Mouse (Mus musculus) Patski (cell line): ENCODE data around the gene Itpk1. TPM values are rescaled to one million over a fixed set of nuclear protein-coding genes. Genes with fewer than 3 reads are reported as not detected.

Experiments used
- ATAC-seq: fragments of 100-300 bp; one replicate; pipeline ENCODE4 v1.8.0; 2021
- CTCF ChIA-PET: fragments of 350-600 bp; sonication (Branson Sonifier 250); formaldehyde crosslinking; loops from one replicate; lab custom pipeline; 2022; ENCODE audit warnings: inconsistent platforms; lab: Charles Lee
- POLR2A ChIA-PET: fragments of 350-600 bp; sonication (Branson Sonifier 250); formaldehyde crosslinking; loops from one replicate; lab custom pipeline; 2022; ENCODE audit warnings: antibody characterized with exemption, inconsistent platforms; lab: Charles Lee
- DNase-seq: peaks from one replicate; pipeline ENCODE4 v3.0.0-alpha.2; 2011; ENCODE audit warnings: low read depth, low spot score
- H3K27me3 ChIP-seq: fragments of 371-371 bp; one replicate; pipeline ENCODE4 v1.5.1; 2021
- CTCF ChIP-seq: fragments of 100-300 bp; IDR thresholded peaks from one replicate; pipeline ENCODE4 v1.5.1; 2021
- in situ Hi-C: fragments of 300-500 bp; cut with MboI; formaldehyde crosslinking; loops from 3 replicates; pipeline ENCODE4 v1.11.1; 2018; ENCODE audit warnings: low pct_unique_long_range_greater_than_20kb, mixed read lengths
- polyA plus RNA-seq: library from polyadenylated mRNA; unstranded; gene quantifications from one replicate; pipeline ENCODE4 v1.2.3, GENCODE M21; 2021

Gene Itpk1
- polyA plus RNA-seq, 1 experiment from 2014 or later: 22.9 TPM

DNA sequence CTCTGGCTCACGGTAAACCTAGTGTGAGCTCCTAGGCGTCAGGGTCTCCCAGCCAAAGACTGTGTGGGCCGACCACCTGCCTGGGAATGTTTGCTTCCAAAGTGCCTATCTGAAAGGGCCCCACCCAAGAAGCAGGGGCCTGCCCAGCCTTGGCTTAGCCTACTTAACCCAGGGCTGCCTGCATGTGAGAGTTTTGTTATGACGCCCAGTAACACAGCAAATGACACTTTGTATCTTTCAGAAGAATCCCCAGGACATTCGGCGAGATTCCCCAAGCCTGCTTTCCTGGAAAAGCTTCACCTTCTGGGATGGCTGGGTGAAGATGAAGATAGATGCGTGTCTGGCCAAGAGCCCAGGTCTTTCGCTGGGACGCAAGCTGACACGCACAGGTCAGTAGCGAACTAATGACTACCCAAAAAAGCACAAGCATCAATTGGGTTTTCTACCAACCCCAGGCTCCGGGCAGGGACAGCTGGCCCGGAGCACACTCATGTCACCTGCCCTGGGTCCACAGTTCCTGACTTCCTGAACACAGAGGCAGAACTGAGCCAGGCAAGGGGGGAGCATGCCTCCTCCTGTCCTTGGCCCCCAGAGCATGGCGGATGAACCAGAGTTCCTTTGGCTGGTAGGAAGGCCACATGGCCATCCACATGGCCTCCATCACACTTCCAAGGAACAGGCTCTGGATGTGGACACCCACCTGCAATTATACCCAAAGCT is 7.9 kb downstream of the Itpk1 start:
- CTCF ChIA-PET: no interaction called here
- in situ Hi-C loops: no loop called here
- no peak for TF ChIP-seq CTCF
- no peaks in the 10 kb centered on the region for H3K27me3 ChIP-seq
- ATAC-seq (no peak), DNase-seq (no peak)
- POLR2A ChIA-PET: interaction anchor here (0.6 kb wide), 1 partner anchor 73 kb away, joined by 4 read pairs; no protein-coding TSS in a partner anchor

DNA sequence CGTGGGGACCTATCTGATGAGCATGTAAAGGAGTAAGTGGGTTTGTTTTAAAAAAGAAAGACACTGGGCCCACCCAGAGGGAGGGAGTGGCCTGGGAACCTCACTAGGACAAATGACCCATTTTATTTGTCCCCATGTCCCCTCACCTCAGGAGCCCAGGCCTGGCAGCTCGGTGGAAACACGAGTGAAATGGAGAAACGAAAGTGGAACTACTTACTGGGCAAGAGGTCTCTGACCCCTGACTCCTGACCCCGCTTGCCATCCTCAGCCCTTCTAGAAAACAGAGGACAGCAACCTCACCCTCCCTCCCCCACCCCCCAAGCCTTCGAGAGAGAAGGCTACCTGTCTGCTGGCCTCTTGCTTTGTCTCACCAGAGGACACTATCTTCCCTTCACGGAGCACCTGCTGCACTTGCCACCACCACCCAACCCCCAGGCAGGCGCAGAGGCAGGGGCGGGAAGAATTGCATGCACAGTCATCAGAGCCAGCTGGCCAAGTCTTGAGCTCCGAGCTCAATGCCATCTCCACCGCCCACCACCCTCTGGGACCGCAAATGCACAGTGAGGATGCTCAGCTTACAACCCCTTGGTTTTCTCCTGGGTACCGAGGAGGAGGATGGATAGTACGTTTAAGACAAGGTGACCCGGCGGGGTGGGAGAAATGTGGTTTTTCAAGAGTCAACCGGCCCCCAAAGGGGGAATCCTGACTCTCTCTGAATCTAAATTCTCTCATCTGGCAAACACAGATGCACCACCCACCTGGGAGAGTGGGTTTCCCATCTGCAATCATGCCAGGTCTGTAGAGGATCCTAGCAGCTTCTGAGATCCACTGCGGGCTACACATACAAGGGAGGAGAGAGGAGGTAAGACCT is 9.1 kb downstream of the Itpk1 start:
- no peaks in the 10 kb centered on the region for H3K27me3 ChIP-seq
- POLR2A ChIA-PET: interaction anchor here (0.9 kb wide), 1 partner anchor 9 kb away, joined by 3 read pairs; the partner anchor contains the start of gene Itpk1
- no peak for ATAC-seq
- TF ChIP-seq CTCF: no peak
- CTCF ChIA-PET: no interaction called here
- in situ Hi-C loops: no loop called here
- no peak for DNase-seq

DNA sequence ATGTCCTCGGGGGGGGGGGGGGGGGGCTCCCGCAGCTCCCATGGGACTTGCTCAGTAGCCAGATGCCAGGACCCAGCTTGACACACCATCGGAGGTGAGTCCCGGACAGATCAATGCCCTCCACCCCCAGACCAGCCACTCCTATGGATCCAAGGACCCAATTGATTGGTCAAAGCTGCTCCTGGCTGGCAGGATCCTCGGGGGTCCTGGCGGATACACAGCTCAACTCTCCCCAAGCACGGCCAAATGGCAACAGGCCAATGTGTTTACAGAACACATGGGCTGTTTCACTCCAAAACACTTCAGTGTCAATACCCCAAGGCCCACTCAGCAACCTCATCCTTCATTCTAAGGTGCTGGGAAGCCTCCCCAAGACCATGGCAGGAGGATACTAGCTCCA is 13.0 kb downstream of the Itpk1 start:
- POLR2A ChIA-PET: no interaction called here
- no peak for ATAC-seq
- no peaks in the 10 kb centered on the region for H3K27me3 ChIP-seq
- in situ Hi-C loops: no loop called here
- CTCF ChIA-PET: no interaction called here
- no peak for DNase-seq
- no peak for TF ChIP-seq CTCF

DNA sequence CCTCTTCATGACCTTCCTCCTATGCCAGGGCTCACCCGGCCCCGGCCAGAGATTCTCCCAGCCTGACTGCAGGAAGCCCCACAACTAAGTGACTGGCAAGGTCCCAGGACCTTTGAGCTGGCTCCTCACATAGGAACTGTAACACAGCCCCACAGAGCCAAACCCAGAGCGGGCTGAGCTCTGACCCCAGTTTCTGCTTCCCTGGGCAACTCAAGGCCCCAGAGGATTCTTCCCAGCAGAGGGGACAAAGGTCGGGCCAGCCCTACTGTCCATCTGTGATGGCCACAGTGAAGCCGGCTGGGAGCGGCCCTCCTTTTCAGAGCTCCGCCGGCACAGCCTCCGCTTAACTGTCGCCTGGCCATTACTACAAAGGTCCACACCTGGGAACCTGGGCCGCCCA is 13.6 kb downstream of the Itpk1 start:
- no peaks in the 10 kb centered on the region for H3K27me3 ChIP-seq
- in situ Hi-C loops: no loop called here
- no peak for TF ChIP-seq CTCF
- ATAC-seq: no peak
- ChIA-PET CTCF (no interaction called here), POLR2A (no interaction called here)
- no peak for DNase-seq

DNA sequence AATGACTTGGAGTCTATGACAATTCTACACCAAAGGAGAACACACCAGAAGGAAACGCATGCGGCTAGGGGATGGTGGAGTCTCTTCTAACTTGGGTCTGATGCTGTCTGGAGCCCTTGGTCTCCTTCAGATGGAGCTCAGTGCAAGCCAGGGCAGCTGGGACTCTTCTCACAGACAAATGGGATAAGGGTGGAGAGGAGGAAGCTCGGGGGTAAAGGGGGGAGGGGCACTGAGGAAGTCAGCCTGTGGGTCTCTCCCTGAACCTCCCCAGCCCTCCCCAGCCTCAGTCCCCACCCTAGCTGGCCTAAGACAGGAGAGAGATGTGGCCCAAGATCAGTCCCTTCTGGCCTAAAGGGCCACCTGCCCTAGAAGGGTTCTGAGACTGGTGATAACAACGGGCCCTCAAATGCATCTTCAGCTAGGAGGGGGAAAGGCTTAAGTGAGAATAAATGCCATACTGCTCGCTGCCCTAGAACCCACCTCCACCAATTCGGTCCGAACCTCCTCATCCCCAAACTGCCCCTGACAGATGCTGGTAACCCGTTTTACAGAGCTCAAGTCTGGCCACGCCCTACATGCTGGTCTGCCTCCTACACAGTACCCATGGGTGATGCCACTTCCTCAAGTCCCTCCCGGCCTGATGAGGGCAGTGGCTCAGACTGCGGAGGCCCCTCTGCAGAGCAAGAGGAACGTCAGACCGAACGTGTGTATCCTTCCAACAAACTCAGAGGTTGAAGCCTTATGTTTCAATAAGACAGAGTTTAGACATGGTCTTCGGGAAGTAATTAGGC is 14.8 kb downstream of the Itpk1 start:
- POLR2A ChIA-PET: no interaction called here
- in situ Hi-C loops: no loop called here
- CTCF ChIA-PET: no interaction called here
- ATAC-seq (no peak), DNase-seq (no peak)
- H3K27me3 ChIP-seq: no peaks in the 10 kb centered on the region
- no peak for TF ChIP-seq CTCF

DNA sequence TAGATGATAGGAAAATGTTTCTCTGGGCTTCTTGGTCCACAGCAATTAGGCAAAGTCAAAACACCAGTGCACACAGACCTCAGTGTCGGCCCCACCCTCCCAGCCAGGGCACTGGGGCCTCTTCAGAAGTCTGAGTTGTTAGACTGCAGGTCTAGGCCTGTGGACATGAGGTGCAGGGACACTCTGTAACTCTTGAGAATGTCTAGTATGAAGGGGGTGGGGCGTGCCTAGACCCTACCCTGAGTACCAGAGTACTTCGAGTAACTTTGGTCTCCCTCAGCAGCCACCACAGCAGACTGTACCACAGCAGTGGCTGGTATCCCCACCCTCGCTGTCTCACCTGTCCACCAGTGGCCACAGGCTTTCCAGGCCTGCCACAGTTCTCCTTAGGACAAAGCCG is 18.4 kb downstream of the Itpk1 start:
- ATAC-seq: no peak
- CTCF ChIA-PET: no interaction called here
- no peak for DNase-seq
- H3K27me3 ChIP-seq: no peaks in the 10 kb centered on the region
- TF ChIP-seq CTCF: no peak
- in situ Hi-C loops: no loop called here
- POLR2A ChIA-PET: no interaction called here

DNA sequence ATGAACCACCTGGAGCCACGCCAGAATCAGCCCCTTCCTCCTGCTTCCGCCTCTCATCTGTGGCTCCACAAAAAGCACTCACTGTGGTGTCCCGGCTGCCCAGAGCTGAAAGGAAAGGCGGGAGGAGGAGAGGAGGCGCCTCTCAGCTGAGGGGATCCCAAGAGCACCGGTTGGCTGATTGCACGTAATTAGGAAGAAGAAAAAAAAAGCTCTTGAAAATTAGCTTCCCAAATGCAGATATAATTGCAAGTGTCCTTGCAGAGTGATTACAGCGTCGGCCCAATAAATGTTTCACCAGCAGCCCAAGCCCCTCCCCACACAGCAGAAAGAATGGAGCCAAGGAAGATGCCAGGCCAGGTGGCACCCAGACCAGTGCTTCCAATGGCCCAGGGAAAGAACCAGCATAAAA is 19.2 kb downstream of the Itpk1 start:
- H3K27me3 ChIP-seq: no peaks in the 10 kb centered on the region
- ChIA-PET CTCF (no interaction called here), POLR2A (no interaction called here)
- no peak for ATAC-seq
- no peak for DNase-seq
- in situ Hi-C loops: no loop called here
- no peak for TF ChIP-seq CTCF

DNA sequence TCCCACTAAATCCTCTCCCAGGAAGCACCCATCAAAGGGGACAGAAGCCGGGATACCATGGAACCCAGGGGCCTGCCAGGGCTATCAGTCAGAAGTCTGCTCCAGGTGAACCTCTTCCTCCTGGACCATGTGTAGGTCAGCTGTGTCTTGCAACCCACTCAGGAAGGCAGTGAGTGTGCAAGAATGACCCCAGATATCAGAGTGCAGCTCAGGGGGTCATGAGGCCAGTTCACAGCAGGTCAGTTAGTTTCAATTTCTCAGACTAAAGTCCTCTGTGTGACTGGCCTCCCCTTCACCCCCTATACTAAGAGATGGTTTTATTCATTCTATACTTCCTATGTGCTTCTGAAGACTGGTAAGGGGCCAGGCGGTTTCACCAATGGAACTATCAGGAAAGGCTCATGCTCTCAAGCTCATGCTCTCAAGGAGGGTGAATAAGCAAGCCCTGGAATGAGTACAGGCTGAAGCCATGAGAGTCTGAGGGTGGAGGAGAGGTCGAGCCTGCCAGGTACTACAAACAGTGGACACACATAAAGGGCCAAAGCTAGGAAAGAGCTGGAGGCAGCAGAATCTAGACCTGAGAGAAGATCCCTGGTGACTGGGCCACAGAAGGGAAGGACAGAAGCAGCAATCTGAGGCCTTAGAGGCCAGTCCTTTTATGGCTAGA is 19.9 kb downstream of the Itpk1 start:
- CTCF ChIA-PET: interaction anchor here (1.2 kb wide), 1 partner anchor 21 kb away, joined by 3 read pairs; no protein-coding TSS in a partner anchor
- no peaks in the 10 kb centered on the region for H3K27me3 ChIP-seq
- DNase-seq (no peak), ATAC-seq (no peak)
- in situ Hi-C loops: no loop called here
- POLR2A ChIA-PET: no interaction called here
- no peak for TF ChIP-seq CTCF

DNA sequence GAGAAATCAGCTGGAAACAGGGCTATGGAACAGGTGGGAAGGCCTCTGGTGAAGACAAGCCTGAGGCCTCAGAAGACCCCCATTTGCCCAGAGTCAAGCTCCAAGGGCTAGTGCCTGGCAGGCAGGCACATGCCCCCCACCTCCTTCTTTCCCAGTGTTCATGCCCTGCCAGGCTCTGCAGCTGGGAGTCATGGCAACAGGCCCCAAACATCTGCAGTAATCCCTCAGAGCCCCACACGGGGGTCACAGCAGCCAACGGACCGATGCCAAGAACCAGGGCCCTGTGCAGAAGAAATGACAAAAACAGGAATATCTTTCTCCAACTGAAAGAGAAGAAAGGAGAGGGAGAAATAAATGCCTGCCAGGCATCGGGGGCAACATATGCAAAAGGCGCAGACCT is 20.8 kb downstream of the Itpk1 start:
- CTCF ChIA-PET: interaction anchor here (1.2 kb wide), 1 partner anchor 22 kb away, joined by 3 read pairs; no protein-coding TSS in a partner anchor
- TF ChIP-seq CTCF: no peak
- no peak for ATAC-seq
- DNase-seq: no peak
- no peaks in the 10 kb centered on the region for H3K27me3 ChIP-seq
- POLR2A ChIA-PET: interaction anchor here (2.2 kb wide), 1 partner anchor 11 kb away, joined by 4 read pairs; no protein-coding TSS in a partner anchor
- in situ Hi-C loops: no loop called here

DNA sequence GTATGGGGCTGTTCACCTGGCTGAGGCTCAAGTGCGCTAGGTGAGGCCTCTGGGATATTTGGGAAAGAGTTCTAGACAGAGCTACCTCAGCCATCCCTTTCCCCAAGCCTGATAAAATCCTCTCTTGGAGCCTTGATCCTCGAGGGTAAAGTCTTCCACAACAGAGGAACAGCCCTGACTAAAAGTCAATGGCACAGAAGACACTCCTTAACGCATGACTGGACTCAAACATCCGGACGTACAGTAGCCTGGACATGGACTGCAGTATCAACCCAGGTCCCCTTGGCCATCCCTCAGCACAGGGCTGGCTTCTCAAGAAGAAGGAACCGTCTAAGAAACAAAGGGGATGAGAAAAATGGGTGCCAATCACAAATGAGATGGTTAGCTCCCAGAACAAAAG is 21.3 kb downstream of the Itpk1 start:
- ATAC-seq: no peak
- ChIA-PET POLR2A (interaction anchor here (2.2 kb wide), 1 partner anchor 11 kb away, joined by 4 read pairs; no protein-coding TSS in a partner anchor), CTCF (interaction anchor here (1.5 kb wide), 1 partner anchor 22 kb away, joined by 3 read pairs; the partner anchor contains the start of gene Itpk1)

More for the DNA sequence above, 21.3 kb downstream of the Itpk1 start:
- TF ChIP-seq CTCF: no peak
- H3K27me3 ChIP-seq: no peaks in the 10 kb centered on the region
- in situ Hi-C loops: no loop called here
- DNase-seq: no peak
